Mouse (Mus musculus): ENCODE data around the gene Olfr313.

DNA sequence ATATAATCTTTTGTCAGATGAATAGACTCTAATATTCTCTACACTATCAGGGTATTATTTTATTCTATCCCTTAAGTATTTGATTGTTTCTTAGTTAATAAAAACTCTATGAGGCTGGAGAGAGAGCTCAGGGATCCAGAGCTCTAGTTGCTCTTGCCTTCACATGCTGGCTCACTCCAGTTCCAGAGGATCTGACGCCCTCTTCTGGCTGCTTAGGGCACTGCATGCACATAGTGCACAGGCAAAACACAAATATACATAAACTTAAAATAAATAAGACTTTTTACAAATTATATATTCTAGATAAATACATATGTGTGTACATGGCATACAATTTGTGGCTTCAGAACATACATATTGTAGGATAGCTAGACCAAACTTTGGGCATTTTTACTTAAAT lies 2.8 kb upstream of the Olfr313 start:
- TF ChIP-seq CTCF (IDR thresholded peaks at IDR 0.05; ENCODE audit: extremely low read depth, insufficient read depth, insufficient read length, insufficient replicate concordance) (no peak), POLR2A (IDR thresholded peaks at IDR 0.05; ENCODE audit: low read depth, low read length) (no peak)
